Mouse (Mus musculus): ENCODE results near the gene Kir3dl1. TPM values are rescaled to one million over a fixed set of nuclear protein-coding genes. Genes with fewer than 3 reads are reported as not detected.
"Not testable (repeated sequence)": the region's sequence is repeated elsewhere in the genome, so short reads cannot be mapped to it uniquely, and the experiment has no call there.

Kir3dl1 gene
- not detected in 2 replicates for total RNA-seq (2014; fragmentation: Nextera tagmentation)
- not detected in 2 replicates for total RNA-seq (2017)

DNA sequence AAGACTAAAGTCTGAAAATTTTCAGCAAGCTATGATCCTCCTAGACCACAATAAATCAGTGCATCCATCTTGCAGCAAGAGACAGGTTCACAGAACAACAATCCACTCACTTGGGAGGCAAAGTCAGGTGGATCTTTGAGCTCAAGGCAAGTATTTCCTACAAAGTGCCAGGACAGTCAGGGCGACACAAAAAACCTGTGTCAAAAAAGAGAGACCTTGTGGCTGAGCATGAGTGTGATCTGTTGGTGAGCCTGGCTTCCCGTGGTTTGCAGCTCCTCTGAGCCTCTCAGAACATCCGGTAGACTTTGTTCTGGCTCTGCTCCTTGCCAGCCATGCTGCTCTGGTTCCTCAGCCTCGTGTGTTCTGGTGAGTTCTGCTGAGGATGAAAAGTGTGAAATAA lies at the start of gene Kir3dl1:
Kir3dl1 (plus strand) TSS at position 301 of the 400 bp plus-strand sequence.
- not testable (repeated sequence) for ATAC-seq (replicated peaks; ENCODE audit: low FRiP score, low TSS enrichment, poor library complexity, severe bottlenecking)

DNA sequence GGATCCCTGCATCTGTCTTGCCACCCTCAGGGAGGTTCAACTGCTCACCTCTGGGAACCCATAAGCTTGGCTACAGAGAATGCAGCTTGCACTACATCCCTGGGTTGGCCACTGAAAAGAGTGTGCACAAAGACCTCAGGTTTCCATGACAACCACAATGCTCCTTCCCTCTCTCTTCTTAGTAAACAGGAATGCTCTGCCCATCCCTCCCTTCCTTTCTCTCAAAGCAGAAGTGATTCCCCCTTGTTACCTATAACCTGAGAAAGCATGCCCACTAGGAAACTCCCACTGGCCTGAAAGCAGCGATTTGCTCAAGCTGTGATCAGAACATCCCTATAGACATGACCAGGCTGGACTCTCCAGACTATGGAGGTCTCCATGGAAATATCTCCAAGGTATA lies 26.2 kb downstream of the Kir3dl1 start, which contains the start of gene Kir3dl2:
Kir3dl2 (minus strand) TSS at position 101 of the 400 bp plus-strand sequence.
- ATAC-seq (replicated peaks; ENCODE audit: low FRiP score, low TSS enrichment, poor library complexity, severe bottlenecking): not testable (repeated sequence)

DNA sequence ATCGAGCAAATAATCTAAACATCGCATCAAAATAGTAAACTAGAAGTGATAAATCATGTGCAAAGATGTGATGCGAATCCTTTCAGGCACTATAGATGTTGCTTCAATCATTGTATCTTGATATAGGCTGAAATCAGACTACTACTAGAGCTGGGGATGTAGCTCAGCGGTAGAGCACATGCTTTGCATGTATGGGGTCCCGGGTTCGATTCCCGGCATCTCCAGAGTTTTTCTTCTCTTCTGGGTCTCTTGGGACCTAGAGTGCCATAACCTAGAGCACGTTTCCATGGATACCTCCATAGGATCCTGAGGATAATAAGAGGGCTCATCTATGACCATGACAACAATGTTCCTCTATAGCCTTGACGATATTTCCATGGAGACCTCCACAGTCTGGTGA lies 51.3 kb downstream of the Kir3dl1 start:
- ATAC-seq (replicated peaks; ENCODE audit: low FRiP score, low TSS enrichment, poor library complexity, severe bottlenecking): not testable (repeated sequence)

Other genes starting within 250 kb of the Kir3dl1 start
- gene Bex3, start 247.7 kb upstream of the Kir3dl1 start, total RNA-seq (2014; fragmentation: Nextera tagmentation): 180 and 219 TPM in 2 replicates
- gene Bex3, start 247.7 kb upstream of the Kir3dl1 start, total RNA-seq (2017): 163 and 216 TPM in 2 replicates
- gene Kir3dl2, start 26.1 kb downstream of the Kir3dl1 start, total RNA-seq (2014; fragmentation: Nextera tagmentation): not detected in 2 replicates
- gene Kir3dl2, start 26.1 kb downstream of the Kir3dl1 start, total RNA-seq (2017): not detected in 2 replicates
- gene Tceal3, start 72.8 kb downstream of the Kir3dl1 start, total RNA-seq (2014; fragmentation: Nextera tagmentation): 9.2 and 12.2 TPM in 2 replicates
- gene Tceal3, start 72.8 kb downstream of the Kir3dl1 start, total RNA-seq (2017): 11.4 and 24.9 TPM in 2 replicates
- gene Tceal1, start 190.0 kb downstream of the Kir3dl1 start, total RNA-seq (2014; fragmentation: Nextera tagmentation): 0.42 and 2.9 TPM in 2 replicates
- gene Tceal1, start 190.0 kb downstream of the Kir3dl1 start, total RNA-seq (2017): 3.7 and 6.7 TPM in 2 replicates
- gene Morf4l2, start 225.7 kb downstream of the Kir3dl1 start, total RNA-seq (2014; fragmentation: Nextera tagmentation): 244 and 291 TPM in 2 replicates
- 999 and 1,143 TPM in 2 replicates for gene Morf4l2, start 225.7 kb downstream of the Kir3dl1 start, total RNA-seq (2017)

Measured in megakaryocyte-erythroid progenitor cell, adult 5-6 weeks (primary cell).